Mouse (Mus musculus): ENCODE results near the gene Mrpl20. TPM values are rescaled to one million over a fixed set of nuclear protein-coding genes. Genes with fewer than 3 reads are reported as not detected.

Mrpl20 gene
- polyA plus RNA-seq, 1 experiment from 2014 or later, result 283 TPM

- peak; percentile 92 for DNase-seq (ENCODE audit: low spot score)
Measured at GRCm38 (mm10) chr4:155831205-155831766, 28.6 kb downstream of the Mrpl20 start, which contains the start of gene Aurkaip1. Aurkaip1 (plus strand) TSS chr4:155831272.

- no peak for DNase-seq (ENCODE audit: low spot score)
Measured at GRCm38 (mm10) chr4:155831831-155832230, 29.2 kb downstream of the Mrpl20 start.

DNA sequence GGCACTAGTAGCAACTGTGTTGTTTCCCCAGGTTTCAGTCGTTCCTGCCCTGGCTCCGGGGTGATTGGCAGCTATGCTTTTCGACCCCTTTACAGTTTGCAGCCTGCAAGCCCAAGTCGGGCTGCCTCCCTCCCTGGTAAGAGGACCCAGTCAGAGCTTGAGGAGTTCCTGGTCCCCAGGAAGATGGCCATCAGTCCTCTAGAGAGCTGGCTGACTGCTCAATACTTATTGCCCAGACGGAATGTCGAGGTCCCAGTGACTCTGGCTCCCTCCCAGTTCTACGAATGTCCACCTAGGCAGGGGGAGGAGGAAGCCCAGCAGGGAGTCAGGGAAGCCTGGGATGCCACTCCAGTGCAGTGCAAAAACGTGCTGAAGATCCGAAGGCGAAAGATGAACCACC, 29.6 kb downstream of the Mrpl20 start:
- DNase-seq (ENCODE audit: low spot score), result no peak

DNA sequence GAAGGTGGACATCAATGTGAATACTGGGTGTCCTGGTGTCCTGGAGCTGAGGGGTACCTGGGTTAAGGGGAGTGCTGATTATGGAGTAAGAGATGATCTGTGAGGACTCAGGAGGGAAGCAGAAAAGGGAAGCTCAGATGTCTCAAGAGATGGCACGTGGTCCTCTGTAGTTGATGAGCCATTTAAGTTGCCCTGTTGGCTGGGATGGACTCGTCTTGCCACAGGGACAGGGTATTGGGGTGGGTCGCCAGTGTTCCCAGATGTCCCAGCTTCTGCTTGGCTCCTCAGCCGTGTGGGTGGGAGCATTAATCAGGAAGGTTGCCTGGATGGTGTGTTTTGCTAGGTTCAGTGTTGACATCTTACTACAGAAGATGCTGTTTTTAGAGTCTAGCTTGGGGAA, 30.6 kb downstream of the Mrpl20 start:
- DNase-seq (ENCODE audit: low spot score), result no peak

GRCm38 (mm10) chr4:155833836-155834235, 31.2 kb downstream of the Mrpl20 start:
- DNase-seq (ENCODE audit: low spot score), result peak; percentile 74

- no peak for DNase-seq (ENCODE audit: low spot score)
Measured at GRCm38 (mm10) chr4:155837404-155838010, 34.8 kb downstream of the Mrpl20 start.

GRCm38 (mm10) chr4:155838187-155839153, 35.8 kb downstream of the Mrpl20 start:
- DNase-seq (ENCODE audit: low spot score), result no peak

DNA sequence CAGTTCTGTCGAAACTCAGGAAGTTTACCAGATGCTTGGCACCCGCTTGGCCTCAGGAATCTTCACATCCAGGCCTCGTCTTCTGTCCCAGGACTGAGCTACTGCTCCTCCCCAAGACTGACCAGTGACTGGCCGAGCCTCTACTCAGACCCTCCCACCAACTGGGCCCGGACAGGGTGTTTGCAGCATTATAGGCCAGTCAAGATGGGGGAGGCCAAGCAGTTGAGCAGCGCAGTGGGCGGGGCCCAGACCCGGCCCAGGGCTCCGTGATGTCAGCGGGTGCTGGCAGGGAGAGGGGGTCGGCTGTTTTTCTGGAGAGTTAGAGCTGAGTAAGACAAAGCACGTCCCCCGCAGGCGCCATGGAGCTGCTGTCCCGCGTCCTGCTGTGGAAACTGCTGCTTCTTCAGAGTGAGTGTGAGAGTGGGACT, 36.8 kb downstream of the Mrpl20 start, which contains the start of gene Mxra8:
TSS of gene Mxra8 (plus strand) at position 198 of the 428 bp plus-strand sequence.
- no peak for DNase-seq (ENCODE audit: low spot score)

- peak; percentile 10 for DNase-seq (ENCODE audit: low spot score)
Measured at GRCm38 (mm10) chr4:155840076-155841002, 37.7 kb downstream of the Mrpl20 start.

GRCm38 (mm10) chr4:155841003-155841454, 38.4 kb downstream of the Mrpl20 start:
- DNase-seq (ENCODE audit: low spot score), result peak; percentile 58

DNA sequence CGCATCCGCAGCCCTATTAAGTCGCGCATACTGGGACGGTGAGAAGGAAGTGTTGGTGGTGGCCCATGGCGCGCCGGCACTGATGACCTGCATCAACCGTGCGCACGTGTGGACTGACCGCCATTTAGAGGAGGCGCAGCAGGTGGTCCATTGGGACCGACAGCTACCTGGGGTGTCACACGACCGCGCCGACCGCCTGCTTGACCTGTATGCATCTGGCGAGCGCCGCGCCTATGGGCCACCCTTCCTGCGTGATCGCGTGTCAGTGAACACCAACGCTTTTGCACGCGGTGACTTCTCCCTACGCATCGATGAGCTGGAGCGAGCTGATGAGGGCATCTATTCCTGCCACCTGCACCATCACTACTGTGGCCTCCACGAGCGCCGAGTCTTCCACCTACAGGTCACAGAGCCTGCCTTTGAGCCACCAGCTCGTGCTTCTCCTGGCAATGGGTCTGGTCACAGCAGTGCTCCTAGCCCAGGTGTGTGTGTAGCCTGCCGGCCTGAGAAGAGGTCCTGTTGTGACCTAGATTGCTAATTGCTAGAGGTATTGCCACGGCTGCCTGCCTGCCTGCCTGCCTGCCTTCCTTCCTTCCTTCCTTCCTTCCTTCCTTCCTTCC, 39.1 kb downstream of the Mrpl20 start:
- DNase-seq (ENCODE audit: low spot score), result no peak

GRCm38 (mm10) chr4:155843231-155843630, 40.6 kb downstream of the Mrpl20 start:
- DNase-seq (ENCODE audit: low spot score), result no peak

DNA sequence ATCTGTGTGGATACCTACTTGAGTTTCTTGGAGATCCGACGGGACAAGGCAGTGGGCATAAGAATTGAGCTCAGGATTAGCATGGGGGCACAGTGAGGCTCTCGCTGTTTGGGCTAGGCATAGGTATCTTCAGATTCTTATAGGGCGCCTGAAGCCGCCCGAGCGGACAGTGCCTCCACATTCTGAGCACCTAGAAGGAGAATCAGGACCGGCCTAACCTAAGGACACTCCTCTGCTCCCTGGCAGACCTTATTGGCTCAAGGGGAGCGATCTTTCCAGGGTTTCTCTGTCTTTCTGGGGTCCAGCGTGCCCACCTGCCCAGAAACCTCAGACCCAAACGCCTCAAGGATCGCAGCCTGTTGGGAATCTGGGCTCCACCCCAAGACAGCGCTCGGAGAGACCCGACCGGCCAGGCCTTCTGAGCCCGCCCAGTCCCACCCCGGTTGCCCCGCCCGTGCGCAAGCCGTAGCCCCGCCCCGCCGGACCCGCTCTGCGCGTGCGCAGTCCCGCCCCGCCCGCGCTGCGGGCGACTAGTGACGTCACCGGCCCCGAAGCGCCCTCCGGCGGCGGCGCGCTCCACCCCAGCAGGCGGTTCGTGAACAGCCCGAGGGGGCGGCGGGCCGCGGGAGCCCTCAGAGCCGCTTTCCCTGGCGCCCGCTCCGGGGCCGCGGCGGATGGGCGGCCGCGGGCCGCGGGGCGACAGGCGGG, 44.3 kb downstream of the Mrpl20 start, which contains the start of gene Dvl1:
TSS of gene Dvl1 (plus strand) at position 532 of the 708 bp plus-strand sequence.
- peak; percentile 93 for DNase-seq (ENCODE audit: low spot score)

GRCm38 (mm10) chr4:155847591-155848352, 45.1 kb downstream of the Mrpl20 start:
- peak; percentile 50 for DNase-seq (ENCODE audit: low spot score)

DNA sequence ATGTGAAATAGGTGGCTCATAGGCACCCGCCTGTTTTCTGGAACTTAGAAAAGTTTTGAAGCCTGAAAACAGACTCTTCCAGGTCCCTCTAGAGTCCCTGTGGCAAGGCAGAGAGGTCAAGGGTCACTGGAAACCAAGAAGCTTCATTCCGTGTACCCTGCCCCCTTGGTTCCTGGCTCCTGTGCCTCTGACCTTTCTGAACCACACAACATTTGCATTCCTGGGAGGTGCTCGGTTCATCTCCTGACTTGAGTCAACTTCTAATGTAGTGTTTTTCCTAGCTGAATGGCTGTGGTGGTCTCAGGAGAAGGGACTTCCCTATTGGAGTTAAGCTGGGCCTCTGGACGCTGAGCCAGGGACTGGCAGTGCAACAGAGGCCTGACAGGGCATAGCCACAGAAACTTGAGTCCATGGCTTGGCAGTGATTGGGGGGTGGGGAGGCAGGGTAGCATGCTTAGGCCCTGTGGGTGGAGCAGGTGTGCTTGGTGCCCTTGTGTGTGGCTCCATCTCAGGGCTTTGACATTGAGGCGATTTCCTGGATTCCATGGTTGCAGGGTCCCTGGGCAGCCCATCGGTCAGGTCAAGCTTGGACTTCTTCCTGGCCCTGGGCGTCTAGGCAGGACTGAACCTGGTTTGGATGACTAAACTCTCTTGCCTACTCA, 45.9 kb downstream of the Mrpl20 start:
- no peak for DNase-seq (ENCODE audit: low spot score)

DNA sequence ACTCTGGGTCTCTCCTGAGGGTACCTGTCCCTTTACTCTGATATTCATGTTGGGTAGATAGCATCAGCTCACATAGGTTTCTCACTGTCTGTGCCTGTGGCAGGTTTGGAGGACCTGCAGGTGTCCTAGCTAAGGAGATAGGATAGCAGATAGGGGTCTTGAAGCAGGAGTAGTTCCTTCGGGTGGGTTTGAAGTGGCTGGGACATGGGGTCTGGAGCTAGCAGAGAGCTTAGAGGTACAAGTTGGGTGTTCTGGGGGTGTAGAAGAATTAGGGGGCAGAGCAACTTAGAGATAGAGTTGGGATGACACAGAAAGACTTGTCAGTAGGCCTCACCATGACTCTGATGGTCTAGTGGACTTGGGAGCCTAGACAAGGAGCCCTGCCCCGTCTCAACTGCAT, 46.7 kb downstream of the Mrpl20 start:
- DNase-seq (ENCODE audit: low spot score), result no peak

- no peak for DNase-seq (ENCODE audit: low spot score)
Measured at GRCm38 (mm10) chr4:155849792-155850451, 47.2 kb downstream of the Mrpl20 start.

DNA sequence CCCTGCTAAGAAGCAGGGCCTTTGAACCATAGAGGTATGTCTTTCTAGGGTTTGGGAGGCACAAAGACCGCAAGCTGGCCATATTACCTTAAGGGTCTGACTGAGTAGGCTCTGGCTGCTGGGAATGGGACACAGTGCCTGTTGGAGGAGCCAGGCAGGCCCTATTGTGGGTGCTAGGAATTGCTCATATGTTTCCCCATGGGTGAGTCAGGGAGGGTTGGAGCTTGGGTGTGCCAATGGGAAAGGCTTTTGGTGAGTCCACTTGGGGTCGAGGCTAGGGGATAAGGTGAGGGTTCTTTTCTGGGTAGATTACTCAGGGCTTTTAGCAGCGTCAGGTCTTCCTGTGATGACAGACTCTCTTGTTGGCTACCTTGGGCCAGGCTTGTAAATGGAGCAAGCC, 48.7 kb downstream of the Mrpl20 start:
- DNase-seq (ENCODE audit: low spot score), result no peak
